Mouse (Mus musculus): Measurements from ENCODE around the gene Gm49673. TPM values are rescaled to one million over a fixed set of nuclear protein-coding genes. Genes with fewer than 3 reads are reported as not detected.

The Gm49673 gene
- 2.4 TPM in 1 of 2 replicates, not detected in the other for polyA plus RNA-seq (2012; rRNA removed)

DNA sequence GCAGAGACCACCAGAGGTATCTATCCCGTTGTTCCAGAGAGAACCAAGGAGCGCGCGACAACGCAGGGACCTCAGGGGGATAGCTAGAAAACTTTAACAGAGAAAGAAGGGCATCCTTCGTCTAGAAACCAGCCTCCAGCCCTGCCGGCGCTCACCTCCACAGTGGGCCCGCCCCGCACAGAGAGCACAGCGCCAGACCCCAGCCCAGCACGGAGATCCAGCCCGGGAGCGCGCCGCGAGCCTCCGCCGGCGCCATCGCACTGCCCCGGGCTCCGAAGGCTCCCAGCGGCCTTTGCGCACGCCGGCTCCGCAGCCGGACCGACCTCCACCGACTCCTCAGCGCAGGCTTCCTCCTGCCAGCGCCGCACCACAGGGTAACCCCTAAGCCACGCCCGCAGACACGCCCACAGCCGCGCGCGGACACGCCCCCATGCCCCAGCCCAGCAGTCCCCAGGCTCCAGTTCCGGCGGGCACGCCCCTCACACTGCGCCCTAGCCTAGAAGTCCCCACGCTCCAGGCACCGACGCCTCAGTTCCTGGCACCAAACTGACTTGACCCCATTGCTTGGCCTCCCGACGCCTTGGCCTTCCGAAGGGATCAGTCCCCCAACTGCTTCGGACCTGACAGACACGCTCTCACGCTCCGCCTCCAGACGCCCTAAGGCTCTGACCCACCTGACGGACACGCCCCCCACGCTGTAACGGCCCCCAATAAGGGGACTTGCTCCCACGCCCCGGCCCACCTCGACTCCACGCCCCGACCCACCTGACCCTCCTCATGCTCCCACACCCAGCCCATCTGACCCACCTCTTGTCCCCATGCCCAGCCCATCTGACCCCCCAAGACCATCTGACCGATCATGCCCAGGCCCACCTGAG lies at the start of gene Gm49673, which contains the start of gene Rnaset2a:
Gene Gm49673, minus strand, starts transcription at position 350 of the 878 bp plus-strand sequence.
Gene Rnaset2a, minus strand, starts transcription at position 659 of the 878 bp plus-strand sequence.

GRCm38 (mm10) chr17:8164701-8165607 lies 17.4 kb upstream of the Gm49673 start, which contains the start of gene Fgfr1op:
TSS of gene Fgfr1op (plus strand) at chr17:8165501.

Other genes starting within 250 kb of the Gm49673 start
- gene Tagap, start 221.8 kb downstream of the Gm49673 start, polyA plus RNA-seq (2012; rRNA removed): 0.29 and 0.32 TPM in 2 replicates
- gene Rsph3a, start 202.2 kb downstream of the Gm49673 start, polyA plus RNA-seq (2012; rRNA removed): 42.0 and 89.5 TPM in 2 replicates
- gene Rnaset2a, start 309 bp upstream of the Gm49673 start, polyA plus RNA-seq (2012; rRNA removed): 14.6 and 14.8 TPM in 2 replicates
- gene Fgfr1op, start 17.7 kb upstream of the Gm49673 start, polyA plus RNA-seq (2012; rRNA removed): 0.18 and 0.29 TPM in 2 replicates
- gene Ccr6, start 88.3 kb upstream of the Gm49673 start, polyA plus RNA-seq (2012; rRNA removed): 0.09 and 0.22 TPM in 2 replicates
- gene Mpc1, start 135.1 kb upstream of the Gm49673 start, polyA plus RNA-seq (2012; rRNA removed): 33.0 and 35.4 TPM in 2 replicates
- gene Sft2d1, start 163.3 kb upstream of the Gm49673 start, polyA plus RNA-seq (2012; rRNA removed): 81.8 and 82.4 TPM in 2 replicates
- 1.1 and 1.3 TPM in 2 replicates for gene Prr18, start 189.7 kb upstream of the Gm49673 start, polyA plus RNA-seq (2012; rRNA removed)
- not detected in 2 replicates for gene T2, start 208.2 kb upstream of the Gm49673 start, polyA plus RNA-seq (2012; rRNA removed)

Measured in stomach, adult 2 months (tissue).